Mouse (Mus musculus): ENCODE results near the gene Serpinf1. TPM values are rescaled to one million over a fixed set of nuclear protein-coding genes. Genes with fewer than 3 reads are reported as not detected.

Serpinf1 gene
- 10 to 100 TPM; 24.8 to 31.9 TPM for total RNA-seq (2021)
- long read RNA-seq, experiment 1, transcript Serpinf1-201 (8 exons, 1,832 nt): major isoform, 21 of 23 reads
- long read RNA-seq, experiment 1, partial matches to known transcripts: 2 of 23 reads
- long read RNA-seq, experiment 1, other reads (novel, unspliced or antisense): 0 of 23 reads
- long read RNA-seq, experiment 2, transcript Serpinf1-201 (8 exons, 1,832 nt): major isoform, 13 of 13 reads
- long read RNA-seq, experiment 2, partial matches to known transcripts: 0 of 13 reads
- long read RNA-seq, experiment 2, other reads (novel, unspliced or antisense): 0 of 13 reads

GRCm38 (mm10) chr11:75422013-75422792 is at the start of gene Serpinf1:
Gene Serpinf1, minus strand, starts transcription at chr11:75422701.
- no peak for DNase-seq
- intact Hi-C loops (cut with DNase I): no loop called here

- intact Hi-C loops (cut with DNase I): no loop called here
- DNase-seq: no peak
Measured at GRCm38 (mm10) chr11:75470675-75471074, 48.2 kb upstream of the Serpinf1 start.

GRCm38 (mm10) chr11:75469261-75469660 is 46.8 kb upstream of the Serpinf1 start:
- DNase-seq: no peak
- intact Hi-C loops (cut with DNase I): loop anchor here (2.0 kb wide), 2 partner anchors 18 to 40 kb away; partner anchors contain the start of gene Prpf8

GRCm38 (mm10) chr11:75468410-75468809 is 45.9 kb upstream of the Serpinf1 start:
- intact Hi-C loops (cut with DNase I): loop anchor here (2.0 kb wide), 2 partner anchors 18 to 40 kb away; partner anchors contain the start of gene Prpf8
- no peak for DNase-seq

GRCm38 (mm10) chr11:75467512-75468215 is 45.2 kb upstream of the Serpinf1 start:
- DNase-seq: peak; percentile 70 to 82
- intact Hi-C loops (cut with DNase I): loop anchor here (2.0 kb wide), 2 partner anchors 19 to 41 kb away; partner anchors contain the start of gene Prpf8

GRCm38 (mm10) chr11:75466731-75467505 is 44.4 kb upstream of the Serpinf1 start:
- no peak for DNase-seq
- intact Hi-C loops (cut with DNase I): no loop called here

- no peak for DNase-seq
- intact Hi-C loops (cut with DNase I): no loop called here
Measured at GRCm38 (mm10) chr11:75465051-75465450, 42.5 kb upstream of the Serpinf1 start.

- intact Hi-C loops (cut with DNase I): no loop called here
- DNase-seq: no peak
Measured at GRCm38 (mm10) chr11:75464417-75464816, 41.9 kb upstream of the Serpinf1 start.

GRCm38 (mm10) chr11:75463624-75464023 is 41.1 kb upstream of the Serpinf1 start:
- DNase-seq: no peak
- intact Hi-C loops (cut with DNase I): no loop called here

GRCm38 (mm10) chr11:75462865-75463336 is 40.4 kb upstream of the Serpinf1 start:
- peak; percentile 91 to 96 for DNase-seq
- intact Hi-C loops (cut with DNase I): no loop called here

- peak; percentile 89 to 90 for DNase-seq
- intact Hi-C loops (cut with DNase I): no loop called here
Measured at GRCm38 (mm10) chr11:75462253-75462783, 39.8 kb upstream of the Serpinf1 start.

GRCm38 (mm10) chr11:75461743-75462252 is 39.3 kb upstream of the Serpinf1 start:
- intact Hi-C loops (cut with DNase I): no loop called here

GRCm38 (mm10) chr11:75460844-75461742 is 38.6 kb upstream of the Serpinf1 start, which contains the start of gene Tlcd2:
Gene Tlcd2, plus strand, starts transcription at chr11:75461715.
- peak; percentile 99 for DNase-seq
- intact Hi-C loops (cut with DNase I): no loop called here

More at GRCm38 (mm10) chr11:75461743-75462252, 39.3 kb upstream of the Serpinf1 start:
- no peak for DNase-seq

- intact Hi-C loops (cut with DNase I): no loop called here
- peak; percentile 85 to 90 for DNase-seq
Measured at GRCm38 (mm10) chr11:75460103-75460843, 37.8 kb upstream of the Serpinf1 start.

- DNase-seq: no peak
- intact Hi-C loops (cut with DNase I): no loop called here
Measured at GRCm38 (mm10) chr11:75459751-75460102, 37.2 kb upstream of the Serpinf1 start.

- DNase-seq: peak; percentile 45 to 62
- intact Hi-C loops (cut with DNase I): no loop called here
Measured at GRCm38 (mm10) chr11:75459141-75459711, 36.7 kb upstream of the Serpinf1 start.

- intact Hi-C loops (cut with DNase I): no loop called here
- peak in 1 of 2 experiments; percentile 31 for DNase-seq
Measured at GRCm38 (mm10) chr11:75458628-75459041, 36.1 kb upstream of the Serpinf1 start.

Data from heart, postnatal 14 days (tissue).